Mouse (Mus musculus) lung, postnatal 0 days (tissue): ENCODE measurements at regions not wholly inside any gene's neighbourhood (a gene's known extent, or its start where the extent isn't known, plus 50 kb on each side); places are given as distances from the start of the nearest gene placed in this dataset.

ENCODE experiments used
- ATAC-seq: fragments of 200-750 bp; cut with Nextera tagmentation; 2 replicates; pipeline ENCODE4 v1.8.0; 2017; ENCODE audit warnings: moderate library complexity
- DNase-seq: peaks from one replicate; pipeline ENCODE4 v3.0.0-alpha.2; 2016; ENCODE audit warnings: low spot score
- H3K27ac ChIP-seq: fragments of 300-500 bp; sonication (generic); 2 replicates; pipeline ENCODE4 v1.5.1; 2014; ENCODE audit warnings: antibody characterized with exemption, mild to moderate bottlenecking, low read length, mixed read lengths
- H3K27me3 ChIP-seq: fragments of 300-500 bp; sonication (generic); replicated peaks from 2 replicates; pipeline ENCODE4 v1.6.1; 2014; ENCODE audit warnings: low read length, mixed read lengths; ENCODE audit not compliant: insufficient read depth
- H3K36me3 ChIP-seq: fragments of 300-500 bp; sonication (generic); 2 replicates; pipeline ENCODE4 v1.6.1; 2014; ENCODE audit warnings: low read length, mixed read lengths; ENCODE audit not compliant: insufficient read depth
- H3K4me1 ChIP-seq: fragments of 300-500 bp; sonication (generic); 2 replicates; pipeline ENCODE4 v1.6.1; 2014; ENCODE audit warnings: antibody characterized with exemption, low read depth, low read length, mixed read lengths; ENCODE audit not compliant: insufficient read depth
- H3K4me2 ChIP-seq: fragments of 300-500 bp; sonication (generic); replicated peaks from 2 replicates; pipeline ENCODE4 v1.6.1; 2014; ENCODE audit warnings: low read depth, mild to moderate bottlenecking, low read length, moderate library complexity, mixed read lengths
- H3K4me3 ChIP-seq: fragments of 300-500 bp; sonication (generic); 2 replicates; pipeline ENCODE4 v1.5.1; 2014; ENCODE audit warnings: low read depth, low read length
- H3K9ac ChIP-seq: fragments of 300-500 bp; sonication (generic); replicated peaks from 2 replicates; pipeline ENCODE4 v1.6.1; 2014; ENCODE audit warnings: low read depth, mild to moderate bottlenecking
- H3K9me3 ChIP-seq: fragments of 300-500 bp; sonication (generic); 2 replicates; pipeline ENCODE4 v1.6.1; 2016; ENCODE audit warnings: low read length, mixed read lengths
- CTCF ChIP-seq: IDR thresholded peaks from 2 replicates; pipeline ENCODE4 v1.5.1; 2016; ENCODE audit warnings: antibody characterized with exemption, mild to moderate bottlenecking
- EP300 ChIP-seq: IDR thresholded peaks from 2 replicates; pipeline ENCODE4 v1.6.1; 2016; ENCODE audit warnings: antibody characterized with exemption, mild to moderate bottlenecking, control low read depth
- whole genome bisulfite sequencing: fragments of 180-500 bp; shearing (Covaris S2); extraction: QIAGEN DNeasy Blood & Tissue Kit; methylation state at CpG from one replicate; pipeline ENCODE4 v1.1.7; 2014; 5-methylcytosine and 5-hydroxymethylcytosine counted together

DNA sequence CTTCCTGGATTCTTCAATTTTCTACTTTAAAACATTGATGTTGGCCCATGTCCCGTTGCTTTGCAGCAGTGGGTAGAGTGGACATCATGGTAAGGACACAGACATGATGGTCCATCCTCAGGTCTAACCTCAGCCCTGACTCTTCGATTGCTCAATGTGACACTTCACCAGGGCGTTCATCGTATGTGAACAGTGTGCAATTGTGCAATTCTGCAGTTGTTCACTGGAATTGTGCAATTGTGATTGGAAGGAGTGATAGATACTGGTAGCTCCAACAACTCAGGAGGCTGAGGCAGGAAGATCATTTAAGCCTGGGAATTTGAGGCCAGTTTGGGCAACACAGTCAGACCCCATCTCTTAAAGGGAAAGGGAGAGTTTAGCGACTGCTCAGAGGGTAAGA is 84.9 kb downstream of the Atp1a1 start:
- no peak overlapping the region for H3K9ac ChIP-seq
- no peaks in the 10 kb centered on the region for H3K36me3 ChIP-seq
- WGBS = 70% methylated on average over 5 of the region's 5 CpGs
- no peak overlapping the region for H3K4me2 ChIP-seq
- no peaks in the 10 kb centered on the region for H3K9me3 ChIP-seq
- H3K27me3 ChIP-seq = no peaks in the 10 kb centered on the region
- TF ChIP-seq CTCF (no peak), EP300 (no peak)
- H3K4me1 ChIP-seq = peaks cover 19% of the 10 kb centered on the region; the same call in 1 of the 2 replicates
- ATAC-seq (no peak), DNase-seq (no peak)
- peak overlapping the region; percentile 66 for H3K27ac ChIP-seq
- no peak overlapping the region for H3K4me3 ChIP-seq

- no peaks in the 10 kb centered on the region for H3K27me3 ChIP-seq
- 15% methylated on average over 6 of the region's 6 CpGs for WGBS
These were observed 85.7 kb downstream of the Atp1a1 start for GRCm38 (mm10) chr3:101518810-101519209.

GRCm38 (mm10) chr3:101517547-101517946 is 86.9 kb downstream of the Atp1a1 start:
- H3K9ac ChIP-seq = no peak overlapping the region
- no peak overlapping the region for H3K4me3 ChIP-seq
- ATAC-seq (no peak), DNase-seq (no peak)
- peaks cover 14% of the 10 kb centered on the region; the same call in 1 of the 2 replicates for H3K4me1 ChIP-seq
- 82% methylated on average over 6 of the region's 6 CpGs for WGBS
- H3K36me3 ChIP-seq = no peaks in the 10 kb centered on the region
- H3K9me3 ChIP-seq = no peaks in the 10 kb centered on the region
- H3K27ac ChIP-seq = peak overlapping the region; percentile 72; the same call in 1 of the 2 replicates
- TF ChIP-seq CTCF = no peak
- TF ChIP-seq EP300 = no peak
- no peak overlapping the region for H3K4me2 ChIP-seq
- no peaks in the 10 kb centered on the region for H3K27me3 ChIP-seq

More at GRCm38 (mm10) chr3:101518810-101519209, 85.7 kb downstream of the Atp1a1 start:
- peaks cover 19% of the 10 kb centered on the region; the same call in 1 of the 2 replicates for H3K4me1 ChIP-seq
- no peak overlapping the region for H3K4me2 ChIP-seq
- H3K9ac ChIP-seq = no peak overlapping the region
- ATAC-seq (peak; percentile 46), DNase-seq (peak; percentile 76)
- no peaks in the 10 kb centered on the region for H3K9me3 ChIP-seq
- TF ChIP-seq CTCF (no peak), EP300 (no peak)
- no peaks in the 10 kb centered on the region for H3K36me3 ChIP-seq
- peak overlapping the region; percentile 66 for H3K27ac ChIP-seq
- H3K4me3 ChIP-seq = no peak overlapping the region

- 50% methylated on average over 15 of the region's 15 CpGs for WGBS
- Histone ChIP-seq H3K36me3 (no peaks in the 10 kb centered on the region), H3K9me3 (no peaks in the 10 kb centered on the region), H3K4me1 (peaks cover 9% of the 10 kb centered on the region; the same call in 1 of the 2 replicates), H3K4me3 (no peak overlapping the region), H3K27ac (peak overlapping the region; percentile 72), H3K9ac (no peak overlapping the region), H3K4me2 (no peak overlapping the region), H3K27me3 (no peaks in the 10 kb centered on the region)
- ATAC-seq (peak; percentile 79), DNase-seq (peak; percentile 84)
- no peak for TF ChIP-seq CTCF
- TF ChIP-seq EP300 = peak; percentile 37; the same call in 1 of the 2 replicates
These were observed 87.5 kb downstream of the Atp1a1 start for GRCm38 (mm10) chr3:101516781-101517499.

DNA sequence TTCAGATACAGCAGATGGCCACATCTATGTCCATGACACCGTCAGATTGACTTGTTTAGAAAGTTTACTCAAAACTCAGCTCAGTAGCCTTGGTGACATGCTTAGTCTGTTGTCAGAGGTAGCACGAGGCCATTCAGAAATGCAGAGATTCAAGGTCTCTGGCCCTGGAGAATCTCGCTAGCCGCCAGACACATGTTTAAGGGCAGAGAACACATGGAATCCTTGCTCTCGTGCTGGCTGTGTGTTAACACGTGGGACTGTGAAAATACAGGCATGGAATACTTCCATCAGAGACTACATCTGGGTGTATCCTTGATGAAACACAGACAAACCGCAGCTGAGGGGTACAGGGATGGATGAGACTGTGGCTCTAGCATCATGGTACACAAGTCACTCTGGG is 88.9 kb downstream of the Atp1a1 start:
- no peak for DNase-seq
- Histone ChIP-seq H3K36me3 (no peaks in the 10 kb centered on the region), H3K4me1 (peaks cover 9% of the 10 kb centered on the region; the same call in 1 of the 2 replicates), H3K4me3 (no peak overlapping the region), H3K4me2 (no peak overlapping the region), H3K27me3 (no peaks in the 10 kb centered on the region), H3K27ac (no peak overlapping the region), H3K9ac (no peak overlapping the region), H3K9me3 (no peaks in the 10 kb centered on the region)
- ATAC-seq = no peak
- WGBS = 90% methylated on average over 7 of the region's 7 CpGs
- TF ChIP-seq EP300 (no peak), CTCF (no peak)

DNA sequence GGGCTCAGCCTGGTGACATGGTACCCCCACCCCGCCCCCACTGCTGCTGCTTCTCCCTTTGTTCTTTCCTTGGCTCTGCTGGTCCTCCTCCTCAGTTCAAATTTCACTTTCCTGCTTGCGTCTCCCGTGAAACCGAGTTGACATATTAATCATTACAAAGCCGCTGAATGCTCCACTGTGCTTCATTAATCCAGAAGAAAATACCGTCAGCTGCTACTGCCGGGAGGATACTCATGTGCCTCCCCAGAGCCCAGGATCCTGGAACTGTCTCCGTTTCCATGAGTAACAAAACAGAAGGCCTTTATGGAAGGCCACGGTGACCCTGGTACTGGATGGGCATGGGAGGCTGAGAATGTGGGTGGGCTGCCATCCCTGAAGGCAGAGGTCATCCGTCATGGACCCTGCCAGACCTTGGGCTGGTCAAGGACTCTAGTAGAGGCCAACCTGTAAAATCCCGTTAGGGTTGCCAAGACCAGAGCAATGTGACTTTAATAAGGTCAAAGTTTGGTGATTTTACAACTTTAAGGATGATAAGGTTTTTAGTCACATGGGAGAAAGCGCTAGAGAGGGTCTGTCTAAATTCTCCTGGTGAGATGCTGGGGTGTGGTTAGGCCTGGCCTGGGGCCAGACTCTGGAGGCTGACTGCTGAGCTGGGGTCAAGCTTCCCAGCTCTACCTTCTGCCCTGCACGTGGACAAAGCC is 90.7 kb downstream of the Atp1a1 start:
- Histone ChIP-seq H3K9ac (no peak overlapping the region), H3K27ac (no peak overlapping the region), H3K9me3 (no peaks in the 10 kb centered on the region), H3K4me2 (no peak overlapping the region), H3K4me1 (peaks cover 9% of the 10 kb centered on the region; the same call in 1 of the 2 replicates), H3K27me3 (no peaks in the 10 kb centered on the region), H3K4me3 (no peak overlapping the region), H3K36me3 (no peaks in the 10 kb centered on the region)
- 32% methylated on average over 13 of the region's 13 CpGs for WGBS
- DNase-seq (no peak), ATAC-seq (no peak)
- TF ChIP-seq CTCF (no peak), EP300 (no peak)
